Mouse (Mus musculus) heart, postnatal 14 days (tissue): ENCODE data around the gene Smcr8. TPM values are rescaled to one million over a fixed set of nuclear protein-coding genes. Genes with fewer than 3 reads are reported as not detected.

ENCODE experiments used
- DNase-seq, 2 experiments: peaks; one replicate each; pipeline ENCODE4 v3.0.0; 2021 to 2022
- intact Hi-C: fragments of 180-260 bp; cut with DNase I; formaldehyde crosslinking; loops from one replicate; pipeline ENCODE4 v1.15.1; 2025
- long read RNA-seq, 2 experiments: library from polyadenylated mRNA; stranded (forward); transcript quantifications; one replicate each; pipeline ENCODE4 v2.0.0; 2021
- total RNA-seq, 2 experiments: library from RNA; stranded (reverse); gene quantifications; 2 replicates each; pipeline ENCODE4 v1.2.3; 2021

The Smcr8 gene
- 10 to 100 TPM; 16.9 to 19.3 TPM for total RNA-seq
- long read RNA-seq, experiment 1, full-length matches to known transcripts = 2 of 3 reads
- long read RNA-seq, experiment 1, partial matches to known transcripts = 1 of 3 reads
- long read RNA-seq, experiment 1, other reads (novel, unspliced or antisense) = 0 of 3 reads
- long read RNA-seq, experiment 2, partial matches to known transcripts = 5 of 5 reads
- long read RNA-seq, experiment 2, other reads (novel, unspliced or antisense) = 0 of 5 reads

GRCm38 (mm10) chr11:60776829-60777740, at the start of gene Smcr8, which contains the start of gene Top3a:
Smcr8 (plus strand) TSS chr11:60777524.
Top3a (minus strand) TSS chr11:60777365.
- DNase-seq = peak; percentile 76 to 83
- intact Hi-C loops = loop anchor here (5.0 kb wide), 1 partner anchor 80 kb away; the partner anchor contains the start of gene Llgl1

DNA sequence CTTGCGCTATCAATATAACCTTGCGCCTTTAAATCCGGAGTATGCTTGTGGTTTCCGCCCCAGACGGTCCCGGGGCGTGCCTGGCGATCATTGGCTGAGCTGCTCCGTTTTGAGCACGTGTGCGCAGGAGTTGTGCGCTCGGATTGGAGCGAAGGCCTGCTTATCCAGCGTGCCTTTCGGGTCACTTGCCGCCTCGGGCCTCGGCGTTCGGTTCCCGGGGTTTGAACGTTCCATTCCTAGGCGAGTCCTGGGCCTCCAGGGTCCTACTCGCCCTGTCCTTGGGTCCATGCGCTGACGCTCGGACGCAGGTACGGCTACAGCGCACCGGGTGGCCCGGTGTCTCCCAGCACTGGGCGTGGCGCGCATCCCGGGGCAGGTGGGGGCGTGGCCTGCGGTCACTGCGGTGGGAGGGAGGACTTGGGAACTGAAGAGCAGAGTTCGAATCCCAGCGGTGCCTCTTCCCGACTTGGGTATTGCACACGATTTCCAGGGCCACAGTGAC, 49.0 kb upstream of the Smcr8 start, which contains the start of gene Mief2:
Gene Mief2, plus strand, starts transcription at position 139 of the 502 bp plus-strand sequence.
- intact Hi-C loops = loop anchor here (2.0 kb wide), 2 partner anchors 30 to 50 kb away; partner anchors contain the start of gene Llgl1

GRCm38 (mm10) chr11:60729217-60729641, 48.1 kb upstream of the Smcr8 start:
- peak in 1 of 2 experiments; percentile 25 for DNase-seq
- intact Hi-C loops = loop anchor here (2.0 kb wide), 2 partner anchors 30 to 50 kb away; partner anchors contain the start of gene Llgl1

More for the DNA sequence above, 49.0 kb upstream of the Smcr8 start, which contains the start of gene Mief2:
- DNase-seq = peak; percentile 92 to 93

DNA sequence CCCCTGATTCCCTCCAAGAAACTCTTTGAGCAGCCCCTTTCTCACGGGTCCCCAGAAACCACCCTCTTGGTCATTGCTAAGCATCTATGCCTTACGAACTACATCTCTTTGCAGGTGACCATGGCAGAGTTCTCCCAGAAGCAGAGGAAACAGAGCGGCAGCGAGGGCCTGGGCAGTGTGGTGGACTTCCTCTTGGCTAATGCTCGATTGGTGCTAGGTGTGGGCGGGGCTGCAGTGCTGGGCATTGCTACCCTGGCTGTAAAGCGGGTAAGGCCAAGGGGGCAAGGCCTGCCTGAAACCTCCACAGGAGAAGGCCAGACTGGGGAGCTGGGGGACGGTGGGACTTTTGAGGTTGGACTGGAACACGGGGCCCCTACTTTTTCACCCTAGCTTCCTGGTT, 47.2 kb upstream of the Smcr8 start:
- DNase-seq = no peak
- intact Hi-C loops = no loop called here

GRCm38 (mm10) chr11:60731251-60731650, 46.1 kb upstream of the Smcr8 start:
- no peak for DNase-seq
- intact Hi-C loops = no loop called here

- intact Hi-C loops = no loop called here
These were observed 43.1 kb upstream of the Smcr8 start for GRCm38 (mm10) chr11:60734206-60734605.

GRCm38 (mm10) chr11:60735191-60735590, 42.1 kb upstream of the Smcr8 start:
- DNase-seq = no peak

More at GRCm38 (mm10) chr11:60734206-60734605, 43.1 kb upstream of the Smcr8 start:
- peak in 1 of 2 experiments; percentile 25 for DNase-seq

DNA sequence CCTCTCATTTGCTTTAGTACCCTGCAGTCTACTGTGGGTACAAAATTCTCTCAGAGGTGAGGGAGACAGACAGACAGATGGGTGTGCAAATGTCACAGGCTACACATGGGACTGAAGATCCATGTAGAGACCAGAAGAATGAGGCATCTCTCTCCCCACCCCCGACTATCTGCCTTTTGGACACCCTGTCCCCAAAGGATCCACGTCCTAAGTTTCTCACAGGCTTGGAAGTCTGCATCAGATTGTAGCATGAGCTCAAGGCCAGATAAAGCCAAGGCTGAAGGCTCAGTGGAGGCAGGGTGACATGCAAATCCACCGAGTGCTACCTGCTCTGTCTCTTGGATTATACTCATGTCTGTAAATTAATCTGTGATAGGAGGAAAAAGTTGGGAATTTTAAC, 40.8 kb upstream of the Smcr8 start:
- no peak for DNase-seq
- intact Hi-C loops = no loop called here

More at GRCm38 (mm10) chr11:60735191-60735590, 42.1 kb upstream of the Smcr8 start:
- intact Hi-C loops = no loop called here

DNA sequence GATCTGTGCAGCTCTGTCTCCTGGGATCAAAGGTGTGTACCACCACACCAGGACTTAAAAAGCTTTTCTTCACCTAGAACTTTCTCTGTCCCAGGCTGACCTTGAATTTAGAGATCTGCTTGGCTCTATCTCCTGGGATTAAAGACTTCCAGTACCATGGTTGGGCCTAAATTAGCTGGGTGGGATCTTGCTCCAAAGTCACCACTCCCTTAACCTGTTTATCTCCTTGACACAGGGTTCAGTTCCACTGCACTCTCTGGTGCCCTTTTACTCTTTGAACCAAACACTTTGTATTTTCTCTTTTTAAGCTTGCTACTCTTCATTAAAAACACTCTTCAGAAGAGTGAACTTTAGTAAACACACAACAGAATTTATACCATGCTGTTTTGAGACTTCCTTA, 39.9 kb upstream of the Smcr8 start:
- no peak for DNase-seq
- intact Hi-C loops = no loop called here

DNA sequence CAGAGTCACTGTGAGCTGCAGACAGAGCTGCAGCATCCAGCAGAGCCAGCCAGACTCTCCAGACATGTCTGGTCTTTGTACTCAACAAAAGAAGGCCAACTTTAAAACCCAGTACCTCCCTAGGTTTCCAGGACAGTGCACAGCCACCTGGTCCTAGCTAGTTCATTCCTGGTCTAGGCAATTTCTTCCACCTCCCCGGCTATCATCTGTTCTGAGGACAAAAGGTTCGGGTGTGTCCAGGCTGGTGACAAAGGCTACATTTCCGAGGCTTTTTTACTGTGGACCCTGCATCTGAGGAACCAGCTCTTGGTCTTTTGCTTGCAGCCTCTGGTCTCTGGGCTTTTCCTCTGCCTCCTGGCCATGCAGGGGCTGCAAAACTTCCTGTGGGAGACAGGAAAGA, 37.0 kb upstream of the Smcr8 start:
- DNase-seq = no peak
- intact Hi-C loops = no loop called here

GRCm38 (mm10) chr11:60755570-60755969, 21.8 kb upstream of the Smcr8 start:
- DNase-seq = no peak
- intact Hi-C loops = no loop called here

- no peak for DNase-seq
- intact Hi-C loops = no loop called here
These were observed 15.6 kb upstream of the Smcr8 start for GRCm38 (mm10) chr11:60761681-60762080.

DNA sequence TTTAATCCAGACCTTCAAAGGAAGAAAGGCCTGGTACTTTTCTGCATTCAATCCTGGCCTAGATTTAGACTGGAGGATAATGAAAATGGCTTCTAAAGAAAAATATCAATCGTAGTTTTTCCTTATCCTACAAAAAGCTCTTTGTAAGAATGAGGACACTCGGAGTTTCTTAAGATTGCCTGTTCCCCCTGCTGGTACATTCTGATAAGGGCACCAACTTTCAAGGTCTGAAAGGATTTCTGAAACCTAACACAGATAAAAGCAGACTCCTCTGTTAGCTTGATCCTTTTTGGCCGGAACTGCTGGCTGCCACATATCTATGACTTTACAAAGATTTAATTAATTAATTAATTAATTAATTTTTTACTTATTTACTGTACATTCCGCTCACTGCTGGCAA, 10.4 kb upstream of the Smcr8 start:
- intact Hi-C loops = no loop called here

GRCm38 (mm10) chr11:60769322-60769721, 8.0 kb upstream of the Smcr8 start:
- no peak for DNase-seq
- intact Hi-C loops = no loop called here

More for the DNA sequence above, 10.4 kb upstream of the Smcr8 start:
- DNase-seq = no peak

DNA sequence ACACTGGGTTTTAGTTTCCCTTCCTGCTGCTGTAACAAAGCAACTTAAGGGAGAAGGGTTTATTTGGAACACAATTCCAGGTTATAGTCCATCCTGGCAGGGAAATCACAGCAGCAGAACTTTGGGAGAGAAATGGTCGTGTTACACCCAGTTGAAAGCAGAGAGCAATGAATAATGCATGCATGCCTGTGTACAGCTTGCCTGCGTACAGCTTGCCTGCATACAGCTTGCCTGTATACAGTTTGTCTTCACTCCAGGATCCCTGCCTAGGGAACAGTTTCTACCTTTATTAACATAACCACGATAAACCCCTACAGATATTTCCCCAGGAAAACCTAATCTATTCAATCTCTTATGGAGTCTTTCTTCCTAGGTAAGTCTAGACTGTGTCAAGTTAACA, 6.5 kb upstream of the Smcr8 start:
- intact Hi-C loops = no loop called here
- DNase-seq = no peak

DNA sequence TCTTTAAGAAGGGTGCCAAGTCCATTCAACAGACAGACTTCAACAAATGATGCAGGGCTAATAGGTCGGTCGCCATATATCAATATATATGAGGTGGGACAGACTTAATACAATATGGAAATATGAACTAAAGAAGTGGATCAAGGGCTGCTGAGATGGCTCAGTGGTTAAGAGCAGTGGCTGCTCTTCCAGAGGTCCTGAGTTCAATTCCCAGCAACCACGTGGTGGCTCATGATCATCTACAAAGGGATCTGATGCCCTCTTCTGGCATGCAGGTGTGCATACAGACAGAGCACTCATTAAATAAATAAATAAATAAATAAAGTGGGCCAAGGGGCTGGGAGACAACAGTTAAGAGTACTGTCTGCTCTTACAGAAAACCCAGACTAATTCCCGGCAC, 5.2 kb upstream of the Smcr8 start:
- intact Hi-C loops = no loop called here

GRCm38 (mm10) chr11:60774158-60774689, 3.1 kb upstream of the Smcr8 start:
- DNase-seq = no peak
- intact Hi-C loops = no loop called here

More for the DNA sequence above, 5.2 kb upstream of the Smcr8 start:
- DNase-seq = no peak

GRCm38 (mm10) chr11:60774841-60775240, 2.5 kb upstream of the Smcr8 start:
- DNase-seq = no peak
- intact Hi-C loops = loop anchor here (5.0 kb wide), 1 partner anchor 78 kb away; the partner anchor contains the start of gene Llgl1

- intact Hi-C loops = loop anchor here (5.0 kb wide), 1 partner anchor 78 kb away; the partner anchor contains the start of gene Llgl1
These were observed 1.7 kb upstream of the Smcr8 start for GRCm38 (mm10) chr11:60775578-60775977.

DNA sequence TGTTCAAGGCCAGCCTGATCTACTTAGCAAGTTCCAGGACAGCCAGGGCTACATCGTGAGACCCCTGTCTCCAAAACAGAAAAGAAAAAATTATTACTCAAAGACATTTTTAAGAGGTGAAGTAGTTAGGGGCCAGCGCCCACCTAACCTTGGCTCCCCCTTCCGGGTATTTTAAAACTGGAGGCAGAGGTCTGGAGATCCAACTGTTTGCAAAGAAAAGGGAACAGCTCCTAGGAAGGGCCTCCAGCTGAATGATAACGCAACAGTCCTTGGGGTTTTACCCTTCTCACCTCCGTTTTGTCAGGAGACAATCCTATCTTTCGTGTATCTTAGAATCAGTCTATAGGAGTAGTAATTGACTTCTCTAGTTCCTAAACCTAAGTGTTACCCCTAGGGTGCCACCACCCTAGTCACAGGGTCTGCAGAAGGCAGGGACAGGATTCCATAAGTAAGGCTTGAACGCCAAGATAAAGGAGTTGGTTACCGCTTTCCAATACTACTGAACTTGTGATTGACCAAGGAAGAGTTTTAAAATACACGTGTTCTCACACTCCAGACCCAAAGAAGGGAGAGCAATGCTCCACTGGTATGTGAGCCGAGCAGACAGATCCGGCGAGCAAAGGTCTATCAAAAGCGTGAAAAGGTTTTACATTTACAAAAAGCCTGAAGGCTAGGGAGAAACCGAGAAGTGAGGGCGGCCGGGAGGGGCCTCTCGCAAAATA, 1.1 kb upstream of the Smcr8 start:
- intact Hi-C loops = loop anchor here (5.0 kb wide), 1 partner anchor 79 kb away; the partner anchor contains the start of gene Llgl1
- no peak for DNase-seq

More at GRCm38 (mm10) chr11:60775578-60775977, 1.7 kb upstream of the Smcr8 start:
- no peak for DNase-seq
